Mouse (Mus musculus) hindbrain, embryonic 11.5 days (tissue): ENCODE results near the gene Tead2. TPM values are rescaled to one million over a fixed set of nuclear protein-coding genes. Genes with fewer than 3 reads are reported as not detected.

ENCODE experiments used
- ATAC-seq: fragments of 200-750 bp; cut with Nextera tagmentation; 2 replicates; pipeline ENCODE4 v1.8.0; 2017; ENCODE audit warnings: mild to moderate bottlenecking, moderate TSS enrichment, moderate library complexity; ENCODE audit not compliant: low FRiP score
- DNase-seq: peaks from one replicate; pipeline ENCODE4 v3.0.0-alpha.2; 2015; ENCODE audit warnings: low spot score
- H3K27ac ChIP-seq: fragments of 300-500 bp; sonication (generic); 2 replicates; pipeline ENCODE4 v1.5.1; 2014; ENCODE audit warnings: mild to moderate bottlenecking, low read depth, low read length
- H3K27me3 ChIP-seq: fragments of 300-500 bp; sonication (generic); 2 replicates; pipeline ENCODE4 v1.6.1; 2014; ENCODE audit warnings: mild to moderate bottlenecking, low read length, moderate library complexity, mixed read lengths; ENCODE audit not compliant: control insufficient read depth, insufficient read depth
- H3K36me3 ChIP-seq: fragments of 300-500 bp; sonication (generic); 2 replicates; pipeline ENCODE4 v1.6.1; 2014; ENCODE audit warnings: mild to moderate bottlenecking, low read length, moderate library complexity, mixed read lengths; ENCODE audit not compliant: control insufficient read depth, insufficient read depth
- H3K4me1 ChIP-seq: fragments of 300-500 bp; sonication (generic); replicated peaks from 2 replicates; pipeline ENCODE4 v1.6.1; 2014; ENCODE audit warnings: low read length, mixed read lengths; ENCODE audit not compliant: control insufficient read depth, insufficient read depth
- H3K4me2 ChIP-seq: fragments of 300-500 bp; sonication (generic); replicated peaks from 2 replicates; pipeline ENCODE4 v1.6.1; 2014; ENCODE audit warnings: mild to moderate bottlenecking, low read depth, low read length
- H3K4me3 ChIP-seq: fragments of 300-500 bp; sonication (generic); 2 replicates; pipeline ENCODE4 v1.5.1; 2014; ENCODE audit warnings: low read depth, low read length
- H3K9ac ChIP-seq: fragments of 300-500 bp; sonication (generic); 2 replicates; pipeline ENCODE4 v1.6.1; 2014; ENCODE audit warnings: low read depth, low read length
- H3K9me3 ChIP-seq: fragments of 300-500 bp; sonication (generic); 2 replicates; pipeline ENCODE4 v1.6.1; 2016; ENCODE audit warnings: low read length; ENCODE audit not compliant: control insufficient read depth
- WGBS: fragments of 180-500 bp; shearing (Covaris S2); extraction: QIAGEN DNeasy Blood & Tissue Kit; methylation state at CpG from one replicate; pipeline ENCODE4 v1.1.7; 2014; 5-methylcytosine and 5-hydroxymethylcytosine counted together
- polyA plus RNA-seq: library from polyadenylated mRNA; unstranded; fragments of >200 nt; fragmentation: Nextera tagmentation; extraction: Ambion mirVana; gene quantifications from 2 replicates; pipeline ENCODE4 v1.2.1, GENCODE M21; 2014

Gene Tead2
- polyA plus RNA-seq, 1 experiment from 2014 or later = 229 TPM

- Histone ChIP-seq H3K4me1 (peaks cover 3% of the 10 kb centered on the region; the same call in 1 of the 2 replicates), H3K4me3 (no peak overlapping the region), H3K4me2 (no peak overlapping the region), H3K9ac (no peak overlapping the region), H3K27me3 (peaks cover 57% of the 10 kb centered on the region), H3K27ac (no peak overlapping the region), H3K9me3 (no peaks in the 10 kb centered on the region), H3K36me3 (no peaks in the 10 kb centered on the region)
- 58% methylated on average over 7 of the region's 7 CpGs for WGBS
- ATAC-seq (no peak), DNase-seq (no peak)
These were observed 31.9 kb upstream of the Tead2 start for GRCm38 (mm10) chr7:45183672-45184071.

- Histone ChIP-seq H3K9ac (no peak overlapping the region), H3K4me3 (no peak overlapping the region), H3K27ac (no peak overlapping the region), H3K36me3 (no peaks in the 10 kb centered on the region), H3K4me1 (peaks cover 3% of the 10 kb centered on the region; the same call in 1 of the 2 replicates), H3K27me3 (peaks cover 40% of the 10 kb centered on the region), H3K4me2 (no peak overlapping the region), H3K9me3 (no peaks in the 10 kb centered on the region)
- ATAC-seq = no peak
- no peak for DNase-seq
- 63% methylated on average over 7 of the region's 7 CpGs for WGBS
These were observed 29.6 kb upstream of the Tead2 start for GRCm38 (mm10) chr7:45185921-45186320.

GRCm38 (mm10) chr7:45189600-45189999 lies 26.0 kb upstream of the Tead2 start:
- WGBS = 62% methylated on average over 16 of the region's 16 CpGs
- H3K9ac ChIP-seq = no peak overlapping the region
- ATAC-seq (no peak), DNase-seq (no peak)
- H3K27me3 ChIP-seq = peaks cover 5% of the 10 kb centered on the region; the same call in 1 of the 2 replicates
- no peaks in the 10 kb centered on the region for H3K36me3 ChIP-seq
- H3K4me1 ChIP-seq = no peaks in the 10 kb centered on the region
- no peak overlapping the region for H3K4me3 ChIP-seq
- no peak overlapping the region for H3K4me2 ChIP-seq
- H3K27ac ChIP-seq = no peak overlapping the region
- no peaks in the 10 kb centered on the region for H3K9me3 ChIP-seq

- Histone ChIP-seq H3K27me3 (peaks cover 5% of the 10 kb centered on the region; the same call in 1 of the 2 replicates), H3K4me2 (no peak overlapping the region), H3K4me1 (no peaks in the 10 kb centered on the region), H3K36me3 (no peaks in the 10 kb centered on the region), H3K27ac (no peak overlapping the region), H3K9me3 (no peaks in the 10 kb centered on the region), H3K9ac (no peak overlapping the region), H3K4me3 (no peak overlapping the region)
- ATAC-seq (no peak), DNase-seq (no peak)
- 91% methylated on average over 6 of the region's 6 CpGs for WGBS
These were observed 25.4 kb upstream of the Tead2 start for GRCm38 (mm10) chr7:45190186-45190585.

GRCm38 (mm10) chr7:45191161-45191560 lies 24.4 kb upstream of the Tead2 start:
- WGBS = 78% methylated on average over 2 of the region's 2 CpGs
- Histone ChIP-seq H3K9me3 (no peaks in the 10 kb centered on the region), H3K27me3 (peaks cover 5% of the 10 kb centered on the region; the same call in 1 of the 2 replicates), H3K27ac (no peak overlapping the region), H3K4me1 (no peaks in the 10 kb centered on the region), H3K4me3 (no peak overlapping the region), H3K9ac (no peak overlapping the region), H3K4me2 (no peak overlapping the region), H3K36me3 (no peaks in the 10 kb centered on the region)
- ATAC-seq = no peak
- no peak for DNase-seq

GRCm38 (mm10) chr7:45191803-45192363 lies 23.7 kb upstream of the Tead2 start:
- ATAC-seq (no peak), DNase-seq (no peak)
- no peaks in the 10 kb centered on the region for H3K36me3 ChIP-seq
- 21% methylated on average over 8 of the region's 8 CpGs for WGBS
- no peak overlapping the region for H3K27ac ChIP-seq
- H3K27me3 ChIP-seq = peaks cover 5% of the 10 kb centered on the region; the same call in 1 of the 2 replicates
- H3K4me3 ChIP-seq = no peak overlapping the region
- no peaks in the 10 kb centered on the region for H3K9me3 ChIP-seq
- no peak overlapping the region for H3K4me2 ChIP-seq
- no peaks in the 10 kb centered on the region for H3K4me1 ChIP-seq
- H3K9ac ChIP-seq = no peak overlapping the region

- no peaks in the 10 kb centered on the region for H3K9me3 ChIP-seq
- H3K9ac ChIP-seq = no peak overlapping the region
- no peaks in the 10 kb centered on the region for H3K36me3 ChIP-seq
- H3K4me2 ChIP-seq = no peak overlapping the region
- ATAC-seq (no peak), DNase-seq (no peak)
- H3K4me3 ChIP-seq = no peak overlapping the region
- H3K4me1 ChIP-seq = no peaks in the 10 kb centered on the region
- H3K27me3 ChIP-seq = peaks cover 5% of the 10 kb centered on the region; the same call in 1 of the 2 replicates
- WGBS = 85% methylated on average over 7 of the region's 7 CpGs
- no peak overlapping the region for H3K27ac ChIP-seq
These were observed 22.8 kb upstream of the Tead2 start for GRCm38 (mm10) chr7:45192585-45193310.

GRCm38 (mm10) chr7:45193406-45193805 lies 22.1 kb upstream of the Tead2 start:
- DNase-seq = no peak
- Histone ChIP-seq H3K9me3 (no peaks in the 10 kb centered on the region), H3K4me2 (no peak overlapping the region), H3K36me3 (no peaks in the 10 kb centered on the region), H3K4me3 (no peak overlapping the region), H3K9ac (no peak overlapping the region), H3K27me3 (peaks cover 5% of the 10 kb centered on the region; the same call in 1 of the 2 replicates), H3K4me1 (no peaks in the 10 kb centered on the region), H3K27ac (no peak overlapping the region)
- 60% methylated on average over 5 of the region's 5 CpGs for WGBS
- ATAC-seq = no peak
